Mouse (Mus musculus): ENCODE measurements around the gene Zdhhc14. TPM values are rescaled to one million over a fixed set of nuclear protein-coding genes. Genes with fewer than 3 reads are reported as not detected.
A peak's percentile ranks its signal among the peaks of the same experiment; 100 is the strongest.

Zdhhc14 gene
- total RNA-seq, 2 experiments from 2014 or later: 15.1 to 15.2 TPM

DNA sequence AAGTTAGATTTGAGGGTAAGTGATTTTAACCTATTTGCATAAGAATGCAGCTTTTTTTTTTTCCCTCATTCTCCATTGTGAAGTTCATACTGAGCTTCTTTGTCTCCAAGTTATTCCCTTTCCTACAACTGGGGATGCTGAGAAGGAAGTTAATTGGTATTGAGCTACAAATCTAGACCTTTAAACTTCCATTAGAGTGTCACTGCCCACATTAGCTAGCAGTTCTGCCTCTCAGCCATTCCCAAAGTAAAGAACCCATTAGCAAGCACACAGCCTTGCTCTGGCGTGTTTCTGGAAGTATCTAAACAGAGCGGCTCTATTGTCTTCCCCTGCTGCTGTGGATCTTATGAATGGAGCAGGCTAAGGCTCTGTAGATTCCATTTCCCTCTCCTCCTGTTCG lies 220.8 kb downstream of the Zdhhc14 start:
- DNase-seq: no peak
- intact Hi-C loops (cut with DNase I): no loop called here

- intact Hi-C loops (cut with DNase I): no loop called here
- DNase-seq: no peak
Observed at GRCm38 (mm10) chr17:5716912-5717311, 224.6 kb downstream of the Zdhhc14 start.

DNA sequence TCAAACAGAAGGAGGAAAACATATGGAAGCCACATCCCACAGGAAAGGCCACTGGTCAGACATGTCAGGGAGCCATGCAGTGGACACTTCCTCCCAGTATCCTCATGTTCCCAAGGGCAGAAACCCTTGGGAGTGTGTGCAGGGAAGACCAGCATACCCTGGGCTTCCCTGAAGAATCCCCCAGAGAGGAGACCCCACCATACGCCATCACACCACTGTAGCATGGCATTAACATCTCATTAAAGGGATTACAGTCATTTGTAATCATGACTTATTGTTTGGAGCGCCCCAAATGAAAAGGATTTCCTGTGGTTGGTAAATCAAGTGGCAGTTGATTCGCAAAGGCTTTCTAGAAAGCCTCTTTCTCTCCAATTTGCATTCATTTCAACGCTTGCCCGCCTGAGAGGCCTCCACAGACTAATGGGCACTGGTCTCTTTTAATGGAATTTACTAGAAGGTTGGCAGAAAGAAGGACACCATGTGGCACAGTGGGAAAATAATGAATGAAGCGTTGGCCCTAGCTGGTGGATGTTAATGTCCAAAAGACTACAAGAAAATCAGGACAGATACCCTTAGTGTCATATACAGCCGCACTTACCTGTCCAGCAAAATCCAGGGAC lies 226.5 kb downstream of the Zdhhc14 start:
- no peak for DNase-seq
- intact Hi-C loops (cut with DNase I): no loop called here

- no peak for DNase-seq
- intact Hi-C loops (cut with DNase I): no loop called here
Observed at GRCm38 (mm10) chr17:5722802-5723201, 230.4 kb downstream of the Zdhhc14 start.

GRCm38 (mm10) chr17:5723601-5724189 lies 231.3 kb downstream of the Zdhhc14 start:
- intact Hi-C loops (cut with DNase I): no loop called here
- DNase-seq: no peak

GRCm38 (mm10) chr17:5729587-5730125 lies 237.3 kb downstream of the Zdhhc14 start:
- DNase-seq: no peak
- intact Hi-C loops (cut with DNase I): no loop called here

GRCm38 (mm10) chr17:5730538-5730937 lies 238.2 kb downstream of the Zdhhc14 start:
- intact Hi-C loops (cut with DNase I): no loop called here
- no peak for DNase-seq

GRCm38 (mm10) chr17:5733400-5733799 lies 241.0 kb downstream of the Zdhhc14 start:
- intact Hi-C loops (cut with DNase I): no loop called here
- peak; percentile 51 for DNase-seq

- DNase-seq: no peak
- intact Hi-C loops (cut with DNase I): no loop called here
Observed at GRCm38 (mm10) chr17:5741061-5741460, 248.7 kb downstream of the Zdhhc14 start.

GRCm38 (mm10) chr17:5744016-5744415 lies 251.7 kb downstream of the Zdhhc14 start:
- DNase-seq: no peak
- intact Hi-C loops (cut with DNase I): no loop called here

GRCm38 (mm10) chr17:5746378-5746777 lies 254.0 kb downstream of the Zdhhc14 start:
- DNase-seq: no peak
- intact Hi-C loops (cut with DNase I): no loop called here

GRCm38 (mm10) chr17:5747539-5748500 lies 255.5 kb downstream of the Zdhhc14 start:
- intact Hi-C loops (cut with DNase I): no loop called here
- no peak for DNase-seq

GRCm38 (mm10) chr17:5748501-5748894 lies 256.1 kb downstream of the Zdhhc14 start:
- DNase-seq: no peak
- intact Hi-C loops (cut with DNase I): no loop called here

DNA sequence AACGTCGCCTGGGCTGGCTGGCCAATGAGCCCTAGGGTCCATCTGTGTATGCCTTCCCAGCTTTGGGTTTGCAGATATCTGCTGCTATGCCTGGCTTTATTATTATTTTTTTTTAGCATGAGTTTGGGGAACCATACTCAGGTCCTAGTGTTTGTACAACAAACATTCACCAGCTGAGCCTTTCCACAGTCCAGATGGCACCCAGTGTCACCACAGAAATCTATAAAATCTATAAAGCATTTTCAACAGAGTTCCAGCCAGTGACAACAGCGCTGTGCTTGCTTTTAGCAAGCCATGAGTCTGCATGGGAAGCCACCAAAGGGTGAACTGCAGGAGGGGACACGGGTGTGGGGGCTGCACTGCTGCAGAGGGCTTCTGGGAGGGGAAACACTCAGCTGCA lies 257.9 kb downstream of the Zdhhc14 start:
- DNase-seq: no peak
- intact Hi-C loops (cut with DNase I): no loop called here

GRCm38 (mm10) chr17:5751066-5751465 lies 258.7 kb downstream of the Zdhhc14 start:
- intact Hi-C loops (cut with DNase I): no loop called here
- DNase-seq: peak; percentile 78

DNA sequence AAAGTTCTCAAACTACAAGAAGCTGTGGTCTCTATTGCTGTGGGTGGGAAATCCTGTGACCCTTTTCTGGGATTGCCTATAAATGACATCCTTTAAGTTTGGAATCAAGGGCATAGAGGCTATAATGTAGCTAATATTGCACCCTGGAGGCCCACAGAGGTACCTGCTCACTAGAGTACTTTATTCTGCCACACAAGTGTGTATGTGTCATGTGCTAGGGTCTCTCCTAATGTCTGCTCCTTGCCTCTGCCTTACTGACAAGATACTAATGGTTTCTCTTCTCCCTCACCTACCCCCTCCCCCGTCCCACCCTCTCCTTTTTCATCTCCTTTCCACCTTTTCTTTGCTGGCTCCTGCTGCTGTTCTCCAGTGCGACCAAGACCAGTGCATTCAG lies 260.0 kb downstream of the Zdhhc14 start:
- intact Hi-C loops (cut with DNase I): loop anchor here (2.0 kb wide), 1 partner anchor 312 kb away; the partner anchor contains the start of gene Tmem242

GRCm38 (mm10) chr17:5752716-5753585 lies 260.6 kb downstream of the Zdhhc14 start:
- intact Hi-C loops (cut with DNase I): loop anchor here (2.0 kb wide), 1 partner anchor 312 kb away; the partner anchor contains the start of gene Tmem242
- peak; percentile 81 for DNase-seq

More for the DNA sequence above, 260.0 kb downstream of the Zdhhc14 start:
- no peak for DNase-seq

DNA sequence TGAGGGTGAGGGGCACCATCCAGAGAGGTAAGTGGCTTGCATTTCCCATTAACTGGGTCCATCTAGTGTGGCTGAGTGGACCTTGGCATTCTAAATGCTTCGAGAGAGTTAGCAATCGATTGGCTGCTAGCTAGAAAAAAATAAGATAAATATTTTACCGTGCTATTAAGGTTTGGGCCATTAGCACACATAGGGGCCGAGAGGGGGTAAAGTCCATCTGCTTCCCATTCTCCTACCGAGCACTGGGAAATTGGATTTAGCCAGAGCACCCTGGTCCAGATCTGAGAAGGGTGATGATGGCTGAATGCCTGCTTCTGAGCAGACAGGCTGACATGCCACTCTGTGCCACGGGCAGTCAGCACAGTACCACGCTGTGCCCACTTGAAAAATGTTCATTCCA lies 263.1 kb downstream of the Zdhhc14 start:
- intact Hi-C loops (cut with DNase I): no loop called here
- DNase-seq: no peak

DNA sequence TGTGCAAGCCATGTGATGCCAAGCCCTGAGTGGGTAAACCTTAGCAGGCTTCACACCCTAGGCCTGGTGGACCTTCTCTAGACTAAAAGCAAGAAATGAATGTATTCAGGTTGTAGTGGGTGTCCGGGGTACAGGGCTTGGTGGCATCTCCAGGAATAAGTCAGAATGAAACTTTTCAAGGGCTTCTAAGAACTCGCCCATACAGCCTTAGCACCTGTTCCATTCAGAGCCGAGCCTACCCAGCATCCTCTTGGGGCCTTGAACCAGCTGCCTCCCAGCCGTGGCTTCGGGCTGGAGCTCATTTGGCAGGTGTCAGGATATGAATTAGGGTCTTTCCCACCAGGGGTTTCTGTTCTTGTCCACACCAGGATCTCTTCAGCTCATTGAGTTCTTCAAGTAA lies 263.7 kb downstream of the Zdhhc14 start:
- no peak for DNase-seq
- intact Hi-C loops (cut with DNase I): no loop called here

GRCm38 (mm10) chr17:5756855-5757254 lies 264.5 kb downstream of the Zdhhc14 start:
- no peak for DNase-seq
- intact Hi-C loops (cut with DNase I): no loop called here

Measured in left cerebral cortex, postnatal 4 days (tissue).